Mouse (Mus musculus) liver, embryonic 16.5 days (tissue): Measurements from ENCODE around the gene Ccl8. TPM values are rescaled to one million over a fixed set of nuclear protein-coding genes. Genes with fewer than 3 reads are reported as not detected.

Experiments
- ATAC-seq: fragments of 200-750 bp; cut with Nextera tagmentation; 2 replicates; pipeline ENCODE4 v1.8.0; 2017; ENCODE audit warnings: low read depth, mild to moderate bottlenecking, moderate number of reproducible peaks, moderate library complexity
- H3K27ac ChIP-seq: fragments of 300-500 bp; sonication (generic); 2 replicates; pipeline ENCODE4 v1.5.1; 2014; ENCODE audit warnings: mild to moderate bottlenecking, low read length
- H3K27me3 ChIP-seq: fragments of 300-500 bp; sonication (generic); 2 replicates; pipeline ENCODE4 v1.6.1; 2014; ENCODE audit warnings: low read depth, low read length, mixed read lengths; ENCODE audit not compliant: control insufficient read depth, insufficient read depth
- H3K36me3 ChIP-seq: fragments of 300-500 bp; sonication (generic); 2 replicates; pipeline ENCODE4 v1.6.1; 2014; ENCODE audit warnings: mild to moderate bottlenecking; ENCODE audit not compliant: control insufficient read depth, insufficient read depth
- H3K4me1 ChIP-seq: fragments of 300-500 bp; sonication (generic); 2 replicates; pipeline ENCODE4 v1.6.1; 2014; ENCODE audit warnings: low read depth, low read length, mixed read lengths; ENCODE audit not compliant: control insufficient read depth
- H3K4me2 ChIP-seq: fragments of 300-500 bp; sonication (generic); 2 replicates; pipeline ENCODE4 v1.6.1; 2014; ENCODE audit warnings: low read depth, low read length, mixed read lengths
- H3K4me3 ChIP-seq: fragments of 300-500 bp; sonication (generic); 2 replicates; pipeline ENCODE4 v1.5.1; 2014; ENCODE audit warnings: low read depth, mild to moderate bottlenecking, low read length
- H3K9ac ChIP-seq: fragments of 300-500 bp; sonication (generic); 2 replicates; pipeline ENCODE4 v1.6.1; 2014; ENCODE audit warnings: low read depth, low read length
- H3K9me3 ChIP-seq: fragments of 300-500 bp; sonication (generic); replicated peaks from 2 replicates; pipeline ENCODE4 v1.6.1; 2016; ENCODE audit warnings: low read length; ENCODE audit not compliant: control insufficient read depth
- WGBS: fragments of 180-500 bp; shearing (Covaris S2); extraction: QIAGEN DNeasy Blood & Tissue Kit; methylation state at CpG from one replicate; pipeline ENCODE4 v1.1.7; 2014; ENCODE audit not compliant: insufficient replicate concordance; 5-methylcytosine and 5-hydroxymethylcytosine counted together
- polyA plus RNA-seq: library from polyadenylated mRNA; unstranded; fragments of >200 nt; fragmentation: Nextera tagmentation; extraction: Ambion mirVana; gene quantifications from 2 replicates; pipeline ENCODE4 v1.2.1, GENCODE M21; 2015

Gene Ccl8
- polyA plus RNA-seq, 1 experiment from 2014 or later = not detected

DNA sequence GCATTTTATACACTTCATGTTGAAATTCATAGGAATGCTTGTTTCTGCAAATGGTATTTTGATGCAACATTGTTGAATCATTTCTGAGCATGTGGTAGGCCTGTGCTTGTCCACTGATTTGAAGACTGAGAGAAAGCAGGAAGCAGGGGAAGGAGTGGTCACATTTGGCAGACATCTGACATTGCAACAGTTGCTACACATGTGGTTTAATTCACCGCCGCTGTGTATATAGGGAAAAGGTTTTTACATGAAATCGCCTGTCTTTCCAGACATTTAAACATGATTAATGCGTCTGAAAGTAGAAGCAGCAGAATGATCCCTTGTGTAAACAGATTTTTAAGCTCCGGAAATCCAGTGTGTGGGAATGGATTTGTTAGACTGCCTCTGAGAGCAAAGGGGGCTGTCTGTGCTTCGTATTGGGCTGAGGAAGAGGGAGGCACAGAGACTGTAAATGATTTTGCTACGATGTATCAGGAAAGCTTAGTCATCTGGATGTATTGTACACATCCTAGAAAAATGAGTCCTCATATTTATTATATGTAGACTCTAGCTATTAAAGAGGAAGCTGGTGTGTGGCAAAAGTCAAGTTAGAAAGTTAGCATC lies 24.6 kb downstream of the Ccl8 start:
- no peak overlapping the region for H3K9ac ChIP-seq
- WGBS = 56% methylated on average over 7 of the region's 7 CpGs
- no peak for ATAC-seq
- no peaks in the 10 kb centered on the region for H3K27me3 ChIP-seq
- H3K27ac ChIP-seq = no peak overlapping the region
- H3K4me2 ChIP-seq = no peak overlapping the region
- no peak overlapping the region for H3K4me3 ChIP-seq
- H3K4me1 ChIP-seq = no peaks in the 10 kb centered on the region
- H3K36me3 ChIP-seq = no peaks in the 10 kb centered on the region
- H3K9me3 ChIP-seq = no peaks in the 10 kb centered on the region

- no peaks in the 10 kb centered on the region for H3K9me3 ChIP-seq
- H3K9ac ChIP-seq = no peak overlapping the region
- H3K4me1 ChIP-seq = no peaks in the 10 kb centered on the region
- no peaks in the 10 kb centered on the region for H3K36me3 ChIP-seq
- H3K27ac ChIP-seq = no peak overlapping the region
- no peaks in the 10 kb centered on the region for H3K27me3 ChIP-seq
- H3K4me2 ChIP-seq = no peak overlapping the region
- H3K4me3 ChIP-seq = no peak overlapping the region
- WGBS = 71% methylated on average over 2 of the region's 2 CpGs
- no peak for ATAC-seq
These were observed 44.1 kb downstream of the Ccl8 start for GRCm38 (mm10) chr11:82159126-82159525.

GRCm38 (mm10) chr11:82163285-82163684 lies 48.3 kb downstream of the Ccl8 start:
- no peak for ATAC-seq
- H3K36me3 ChIP-seq = no peaks in the 10 kb centered on the region
- WGBS = 59% methylated on average over 8 of the region's 8 CpGs
- H3K27ac ChIP-seq = no peak overlapping the region
- no peaks in the 10 kb centered on the region for H3K9me3 ChIP-seq
- H3K4me1 ChIP-seq = no peaks in the 10 kb centered on the region
- H3K27me3 ChIP-seq = no peaks in the 10 kb centered on the region
- H3K9ac ChIP-seq = no peak overlapping the region
- H3K4me2 ChIP-seq = no peak overlapping the region
- no peak overlapping the region for H3K4me3 ChIP-seq

Other genes starting within 250 kb of the Ccl8 start
- 0.02 TPM in 1 of 2 replicates, not detected in the other for gene Asic2, start 146.7 kb upstream of the Ccl8 start, polyA plus RNA-seq
- 0.78 and 1.2 TPM in 2 replicates for gene Ccl2, start 79.6 kb upstream of the Ccl8 start, polyA plus RNA-seq
- gene Gm17268, start 76.6 kb upstream of the Ccl8 start, polyA plus RNA-seq = not detected in 2 replicates
- 0.12 and 0.35 TPM in 2 replicates for gene Ccl7, start 69.5 kb upstream of the Ccl8 start, polyA plus RNA-seq
- 0.08 and 0.85 TPM in 2 replicates for gene Ccl11, start 57.4 kb upstream of the Ccl8 start, polyA plus RNA-seq
- gene Ccl12, start 13.3 kb upstream of the Ccl8 start, polyA plus RNA-seq = 0.52 and 0.55 TPM in 2 replicates
- not detected in 2 replicates for gene Ccl1, start 190.5 kb downstream of the Ccl8 start, polyA plus RNA-seq